Mouse (Mus musculus) forebrain, embryonic 13.5 days (tissue): ENCODE results near the gene Runx2. TPM values are rescaled to one million over a fixed set of nuclear protein-coding genes. Genes with fewer than 3 reads are reported as not detected.

Source experiments
- ATAC-seq: fragments of 200-750 bp; cut with Nextera tagmentation; 2 replicates; pipeline ENCODE4 v1.8.0; 2017
- H3K27ac ChIP-seq: fragments of 300-500 bp; sonication (generic); 2 replicates; pipeline ENCODE4 v1.5.1; 2015; ENCODE audit warnings: inconsistent platforms, mild to moderate bottlenecking, moderate library complexity
- H3K27me3 ChIP-seq: fragments of 300-500 bp; sonication (generic); 2 replicates; pipeline ENCODE4 v1.6.1; 2015; ENCODE audit warnings: mild to moderate bottlenecking, inconsistent platforms
- H3K36me3 ChIP-seq: fragments of 300-500 bp; sonication (generic); 2 replicates; pipeline ENCODE4 v1.6.1; 2015; ENCODE audit warnings: mild to moderate bottlenecking, inconsistent platforms; ENCODE audit not compliant: poor library complexity, severe bottlenecking
- H3K4me1 ChIP-seq: fragments of 300-500 bp; sonication (generic); 2 replicates; pipeline ENCODE4 v1.6.1; 2015; ENCODE audit warnings: inconsistent platforms
- H3K4me2 ChIP-seq: fragments of 300-500 bp; sonication (generic); 2 replicates; pipeline ENCODE4 v1.6.1; 2015; ENCODE audit warnings: inconsistent platforms, mild to moderate bottlenecking, moderate library complexity
- H3K4me3 ChIP-seq: fragments of 300-500 bp; sonication (generic); 2 replicates; pipeline ENCODE4 v1.5.1; 2015; ENCODE audit warnings: mild to moderate bottlenecking, inconsistent platforms
- H3K9ac ChIP-seq: fragments of 300-500 bp; sonication (generic); 2 replicates; pipeline ENCODE4 v1.6.1; 2015; ENCODE audit warnings: mild to moderate bottlenecking, inconsistent platforms
- H3K9me3 ChIP-seq: fragments of 300-500 bp; sonication (generic); replicated peaks from 2 replicates; pipeline ENCODE4 v1.6.1; 2016; ENCODE audit warnings: inconsistent platforms
- WGBS: fragments of 180-500 bp; shearing (Covaris S2); methylation state at CpG from one replicate; pipeline ENCODE4 v1.1.7; 2015; 5-methylcytosine and 5-hydroxymethylcytosine counted together
- polyA plus RNA-seq: library from polyadenylated mRNA; unstranded; fragments of >200 nt; fragmentation: Nextera tagmentation; extraction: Ambion mirVana; gene quantifications from 2 replicates; pipeline ENCODE4 v1.2.1, GENCODE M21; 2015

The Runx2 gene
- polyA plus RNA-seq, 1 experiment from 2014 or later: 0.18 TPM

DNA sequence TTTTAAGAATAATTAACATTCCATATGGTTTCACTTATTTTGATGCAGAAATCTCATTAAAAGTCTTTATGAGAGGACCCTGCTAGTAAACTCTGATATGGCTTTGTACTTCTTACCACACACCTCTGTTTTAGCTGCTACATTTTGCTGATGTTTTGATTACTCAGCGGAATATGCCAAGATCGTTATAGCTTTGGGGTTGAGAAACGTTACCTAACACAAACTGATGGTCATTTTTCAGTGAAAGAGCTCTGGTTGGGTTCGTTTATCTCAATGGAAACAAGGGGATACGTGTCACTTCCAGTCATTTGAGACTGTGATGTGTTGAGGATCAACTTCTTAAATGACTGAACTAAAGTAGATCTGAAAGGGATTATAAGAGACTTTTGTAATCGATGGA, 203.8 kb downstream of the Runx2 start:
- WGBS: 36% methylated on average over 6 of the region's 6 CpGs

DNA sequence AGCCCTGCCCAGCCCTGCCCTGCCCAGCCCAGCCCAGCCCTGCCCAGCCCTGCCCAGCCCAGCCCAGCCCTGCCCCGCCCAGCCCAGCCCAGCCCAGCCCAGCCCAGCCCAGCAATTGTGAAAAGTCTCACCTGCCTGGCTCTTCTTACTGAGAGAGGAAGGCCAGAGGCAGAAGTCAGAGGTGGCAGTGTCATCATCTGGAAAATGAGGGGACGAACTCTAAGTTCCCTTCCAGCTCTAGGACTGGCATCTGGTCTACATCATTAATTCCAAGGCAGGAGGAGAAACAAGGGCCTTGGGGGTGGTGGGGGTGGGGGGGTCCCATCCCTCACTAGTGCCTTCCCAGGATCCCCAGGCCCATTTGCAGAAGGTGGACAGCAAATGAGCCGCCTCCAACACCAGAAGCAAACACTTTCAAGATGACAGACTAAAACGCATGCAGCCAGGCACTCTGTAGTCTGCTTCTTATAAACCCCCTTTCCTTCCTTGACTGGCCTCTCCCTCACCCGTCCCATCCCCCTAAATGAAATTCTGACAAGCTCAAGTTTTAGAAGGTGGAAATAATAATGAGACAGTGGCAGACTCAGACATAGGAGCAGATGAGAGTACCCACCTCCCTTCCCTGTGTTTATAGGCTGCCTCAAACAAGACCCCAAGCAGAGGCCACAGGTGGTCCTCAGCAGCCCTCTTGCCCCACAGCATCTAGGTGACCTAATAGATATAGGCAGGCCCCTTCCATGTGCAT, 204.5 kb downstream of the Runx2 start:
- 72% methylated on average over 4 of the region's 5 CpGs for WGBS
- Histone ChIP-seq H3K27me3 (no peaks in the 10 kb centered on the region), H3K27ac (no peak overlapping the region), H3K4me2 (no peak overlapping the region), H3K9me3 (no peaks in the 10 kb centered on the region), H3K4me3 (no peak overlapping the region), H3K4me1 (peaks cover 11% of the 10 kb centered on the region), H3K36me3 (no peaks in the 10 kb centered on the region), H3K9ac (no peak overlapping the region)
- ATAC-seq: no peak

More for the DNA sequence above, 203.8 kb downstream of the Runx2 start:
- no peak overlapping the region for H3K4me2 ChIP-seq
- H3K36me3 ChIP-seq: no peaks in the 10 kb centered on the region
- no peak overlapping the region for H3K4me3 ChIP-seq
- H3K9me3 ChIP-seq: no peaks in the 10 kb centered on the region
- H3K27me3 ChIP-seq: no peaks in the 10 kb centered on the region
- H3K4me1 ChIP-seq: peaks cover 11% of the 10 kb centered on the region
- H3K9ac ChIP-seq: no peak overlapping the region
- H3K27ac ChIP-seq: no peak overlapping the region
- ATAC-seq: no peak

DNA sequence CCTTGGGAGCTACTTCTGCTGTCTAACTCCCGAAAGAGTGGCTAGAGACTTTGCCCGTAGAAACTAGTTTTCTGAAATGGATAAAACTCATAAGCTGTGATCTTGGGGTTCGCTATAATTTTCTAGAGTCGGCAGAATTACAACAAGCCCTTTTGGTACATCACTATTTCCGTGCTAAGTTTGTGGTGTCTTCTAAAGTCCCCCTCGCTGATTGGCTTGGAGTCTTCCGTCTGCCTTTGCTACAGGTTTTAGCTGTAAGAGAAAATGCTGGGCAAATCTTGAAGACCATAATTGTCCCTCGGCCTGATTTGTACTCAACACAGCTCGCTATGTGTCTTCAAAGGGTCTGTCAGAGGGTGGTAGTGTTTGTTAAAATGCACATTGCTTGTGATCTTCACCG, 205.2 kb downstream of the Runx2 start:
- H3K9ac ChIP-seq: no peak overlapping the region
- H3K4me3 ChIP-seq: no peak overlapping the region
- no peaks in the 10 kb centered on the region for H3K27me3 ChIP-seq
- no peak overlapping the region for H3K27ac ChIP-seq
- H3K9me3 ChIP-seq: no peaks in the 10 kb centered on the region
- no peak overlapping the region for H3K4me2 ChIP-seq
- H3K36me3 ChIP-seq: no peaks in the 10 kb centered on the region
- ATAC-seq: no peak
- H3K4me1 ChIP-seq: peaks cover 7% of the 10 kb centered on the region
- WGBS: 86% methylated on average over 10 of the region's 10 CpGs

DNA sequence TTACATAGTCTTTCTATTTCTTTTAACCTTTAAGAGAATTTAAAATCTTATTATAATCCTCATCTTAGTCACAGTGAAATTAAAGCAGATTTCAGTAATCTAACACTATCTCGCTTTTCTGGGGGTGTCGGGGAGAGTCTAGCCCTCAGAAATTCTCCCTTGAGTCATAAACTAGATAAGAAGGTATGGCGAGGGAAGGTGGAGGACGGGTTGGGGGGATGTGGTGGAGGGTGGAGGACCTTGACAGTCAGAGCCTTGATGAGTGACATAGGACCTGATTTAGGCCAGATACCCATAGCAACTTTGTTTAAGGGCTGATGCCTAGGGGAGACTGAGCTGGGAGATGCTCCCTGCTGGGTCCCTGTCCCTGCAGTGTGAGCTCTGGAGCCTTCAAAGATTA, 205.7 kb downstream of the Runx2 start:
- no peak for ATAC-seq

DNA sequence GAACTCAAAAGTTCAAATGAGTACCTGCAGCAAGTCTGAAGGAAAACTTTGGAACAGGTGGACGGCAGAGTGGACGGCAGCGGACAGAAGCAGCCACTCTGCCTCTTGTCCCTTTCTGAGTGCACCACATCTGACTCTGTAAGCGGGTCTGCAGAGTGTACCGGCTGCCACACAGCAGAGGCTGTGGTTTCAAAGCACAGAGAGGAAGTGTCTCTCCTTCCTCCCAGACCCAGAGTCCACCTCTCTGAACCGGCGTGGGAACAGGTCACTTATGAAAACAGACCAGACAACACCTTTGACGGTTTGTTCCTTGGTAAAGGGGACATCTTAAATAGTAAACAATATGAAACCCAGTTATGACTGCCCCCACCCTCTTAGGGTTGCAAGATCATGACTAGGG, 207.2 kb downstream of the Runx2 start:
- WGBS: 94% methylated on average over 8 of the region's 8 CpGs
- no peak overlapping the region for H3K9ac ChIP-seq
- 0 out of 2 replicates have a peak, but pooled peaks cover 2% of the 10 kb centered on the region for H3K4me1 ChIP-seq
- no peak for ATAC-seq
- H3K4me3 ChIP-seq: no peak overlapping the region
- no peak overlapping the region for H3K27ac ChIP-seq
- H3K4me2 ChIP-seq: no peak overlapping the region
- no peaks in the 10 kb centered on the region for H3K36me3 ChIP-seq
- H3K9me3 ChIP-seq: no peaks in the 10 kb centered on the region
- no peaks in the 10 kb centered on the region for H3K27me3 ChIP-seq

More for the DNA sequence above, 205.7 kb downstream of the Runx2 start:
- H3K27me3 ChIP-seq: no peaks in the 10 kb centered on the region
- H3K4me2 ChIP-seq: no peak overlapping the region
- H3K4me1 ChIP-seq: 0 out of 2 replicates have a peak, but pooled peaks cover 2% of the 10 kb centered on the region
- no peak overlapping the region for H3K9ac ChIP-seq
- H3K27ac ChIP-seq: no peak overlapping the region
- 91% methylated on average over 4 of the region's 4 CpGs for WGBS
- no peaks in the 10 kb centered on the region for H3K9me3 ChIP-seq
- H3K4me3 ChIP-seq: no peak overlapping the region
- no peaks in the 10 kb centered on the region for H3K36me3 ChIP-seq

DNA sequence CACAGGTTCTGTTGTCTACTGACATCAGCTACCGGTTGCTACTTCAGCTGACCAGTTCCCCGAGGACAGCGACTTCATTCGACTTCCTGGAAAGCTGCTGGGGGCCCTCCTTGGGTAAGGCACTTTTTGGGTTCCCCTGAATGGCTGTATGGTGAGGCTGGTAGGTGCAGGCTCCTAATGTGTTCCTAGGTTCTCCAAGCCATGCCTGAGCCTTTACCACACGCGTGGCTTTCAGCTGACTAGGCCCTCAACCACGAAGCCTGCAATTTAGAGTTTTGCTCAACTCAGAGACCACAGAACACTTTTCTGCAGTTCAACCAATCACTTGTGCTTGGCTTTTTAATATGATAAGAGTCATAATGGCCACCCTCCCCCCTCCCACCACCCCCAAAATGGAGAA, 208.4 kb downstream of the Runx2 start:
- no peak for ATAC-seq
- Histone ChIP-seq H3K36me3 (no peaks in the 10 kb centered on the region), H3K4me1 (0 out of 2 replicates have a peak, but pooled peaks cover 2% of the 10 kb centered on the region), H3K27ac (no peak overlapping the region), H3K9ac (no peak overlapping the region), H3K4me2 (no peak overlapping the region), H3K9me3 (no peaks in the 10 kb centered on the region), H3K4me3 (no peak overlapping the region), H3K27me3 (no peaks in the 10 kb centered on the region)
- 85% methylated on average over 7 of the region's 7 CpGs for WGBS

DNA sequence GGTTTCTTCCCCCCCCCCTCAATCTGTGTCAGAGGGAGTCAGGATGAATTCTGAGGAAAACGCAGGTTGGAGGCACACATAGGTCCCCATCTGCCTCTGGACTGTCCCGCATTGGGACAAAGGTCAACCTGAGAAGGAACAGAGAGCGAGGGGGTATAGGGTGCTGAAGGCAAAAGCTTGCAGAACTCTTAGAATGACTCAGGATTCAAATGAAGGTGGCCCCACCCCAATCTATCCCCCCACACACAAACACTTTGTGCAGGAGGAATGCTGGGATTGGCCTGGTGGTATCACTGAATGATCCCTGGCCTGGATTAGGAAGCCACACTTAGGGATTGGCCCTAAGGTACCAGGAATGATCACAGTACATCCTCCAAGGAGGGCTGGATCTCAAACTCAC, 208.8 kb downstream of the Runx2 start:
- 86% methylated on average over 3 of the region's 3 CpGs for WGBS
- ATAC-seq: no peak

DNA sequence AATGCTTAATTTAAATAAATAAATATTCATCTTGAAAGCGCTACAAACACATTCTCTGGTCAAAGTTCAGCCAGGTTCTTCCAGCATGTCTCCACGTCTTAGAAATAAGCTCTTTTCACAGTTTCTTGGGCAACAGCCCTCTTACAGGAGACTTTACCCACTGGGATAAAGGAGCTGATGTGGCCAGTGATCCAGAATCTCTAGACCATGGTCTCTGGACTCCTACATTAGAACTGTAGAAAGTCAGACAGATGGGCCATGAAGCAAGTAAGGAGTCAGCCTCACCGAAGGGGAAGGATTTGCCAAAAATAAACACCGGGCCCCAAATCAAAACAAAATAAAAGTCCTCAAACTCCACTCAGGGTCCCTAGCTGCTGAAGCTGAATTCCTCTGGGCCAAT, 211.4 kb downstream of the Runx2 start:
- Histone ChIP-seq H3K9ac (no peak overlapping the region), H3K4me2 (no peak overlapping the region), H3K4me1 (peaks cover 2% of the 10 kb centered on the region; the same call in 1 of the 2 replicates), H3K36me3 (no peaks in the 10 kb centered on the region), H3K27ac (no peak overlapping the region), H3K27me3 (no peaks in the 10 kb centered on the region), H3K9me3 (no peaks in the 10 kb centered on the region), H3K4me3 (no peak overlapping the region)
- ATAC-seq: no peak
- WGBS: 79% methylated on average over 4 of the region's 4 CpGs

More for the DNA sequence above, 208.8 kb downstream of the Runx2 start:
- Histone ChIP-seq H3K27ac (no peak overlapping the region), H3K36me3 (no peaks in the 10 kb centered on the region), H3K9me3 (no peaks in the 10 kb centered on the region), H3K4me1 (no peaks in the 10 kb centered on the region), H3K4me3 (no peak overlapping the region), H3K27me3 (no peaks in the 10 kb centered on the region), H3K4me2 (no peak overlapping the region), H3K9ac (no peak overlapping the region)

DNA sequence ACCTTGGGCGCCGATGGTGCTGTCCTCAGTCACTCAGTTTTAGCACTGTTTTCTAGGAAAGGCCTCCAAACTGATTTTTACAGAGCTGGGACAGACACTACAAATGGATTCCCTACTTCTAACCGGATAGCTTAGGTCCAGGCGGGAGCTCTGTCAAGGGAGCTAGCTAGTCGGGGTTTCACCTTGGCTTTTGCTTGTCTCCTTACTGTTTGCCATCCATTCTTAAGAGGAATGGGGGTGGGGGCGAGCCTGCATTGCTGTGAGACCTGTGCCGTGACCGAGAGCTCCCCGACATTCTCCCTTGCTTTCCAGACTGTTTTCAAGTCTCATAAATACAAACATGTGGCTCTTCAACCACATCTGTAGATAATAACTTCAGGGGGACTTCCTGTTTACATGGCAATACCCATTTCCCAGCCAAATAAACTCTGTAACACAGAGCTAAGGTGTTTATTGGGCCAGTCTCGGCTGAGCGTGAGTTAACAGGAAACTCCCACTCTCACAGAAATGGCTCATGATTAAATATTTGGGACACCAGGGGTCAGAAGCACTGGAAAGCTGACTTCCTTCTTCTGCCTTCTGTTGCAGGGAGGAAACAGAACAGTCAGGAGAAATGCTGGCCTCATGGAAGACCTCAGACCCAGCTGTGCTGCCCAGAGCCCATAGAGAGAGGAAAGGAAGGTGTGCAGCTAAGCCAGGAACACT, 213.1 kb downstream of the Runx2 start:
- H3K4me3 ChIP-seq: no peak overlapping the region
- H3K9me3 ChIP-seq: no peaks in the 10 kb centered on the region
- no peaks in the 10 kb centered on the region for H3K27me3 ChIP-seq
- H3K4me2 ChIP-seq: no peak overlapping the region
- peaks cover 7% of the 10 kb centered on the region; the same call in 1 of the 2 replicates for H3K4me1 ChIP-seq
- no peak for ATAC-seq
- no peak overlapping the region for H3K9ac ChIP-seq
- WGBS: 91% methylated on average over 11 of the region's 11 CpGs
- no peaks in the 10 kb centered on the region for H3K36me3 ChIP-seq
- H3K27ac ChIP-seq: no peak overlapping the region

DNA sequence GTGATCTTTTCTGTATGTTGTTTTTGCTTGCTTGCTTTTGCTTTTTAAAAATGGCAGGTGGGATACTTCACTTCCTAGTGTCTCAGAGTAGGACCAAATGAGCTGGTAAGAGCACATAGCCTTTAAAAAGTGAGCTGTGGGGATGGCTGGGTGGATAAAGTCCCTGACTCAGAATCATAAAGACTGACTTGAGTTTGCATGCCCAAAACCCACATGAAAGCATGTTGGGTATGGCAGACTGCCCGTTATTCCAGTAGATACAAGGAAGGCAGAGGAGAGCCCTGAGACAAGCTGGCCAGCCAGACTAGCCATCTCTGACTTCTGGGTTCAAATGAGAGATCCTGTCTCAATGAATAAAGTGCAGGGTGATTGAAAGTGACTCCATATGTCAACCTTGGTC, 214.7 kb downstream of the Runx2 start:
- no peak overlapping the region for H3K4me3 ChIP-seq
- no peaks in the 10 kb centered on the region for H3K27me3 ChIP-seq
- H3K36me3 ChIP-seq: no peaks in the 10 kb centered on the region
- peaks cover 7% of the 10 kb centered on the region; the same call in 1 of the 2 replicates for H3K4me1 ChIP-seq
- no peak overlapping the region for H3K9ac ChIP-seq
- 86% methylated on average over 1 of the region's 1 CpGs for WGBS
- H3K27ac ChIP-seq: no peak overlapping the region
- H3K9me3 ChIP-seq: no peaks in the 10 kb centered on the region
- H3K4me2 ChIP-seq: no peak overlapping the region
- no peak for ATAC-seq

DNA sequence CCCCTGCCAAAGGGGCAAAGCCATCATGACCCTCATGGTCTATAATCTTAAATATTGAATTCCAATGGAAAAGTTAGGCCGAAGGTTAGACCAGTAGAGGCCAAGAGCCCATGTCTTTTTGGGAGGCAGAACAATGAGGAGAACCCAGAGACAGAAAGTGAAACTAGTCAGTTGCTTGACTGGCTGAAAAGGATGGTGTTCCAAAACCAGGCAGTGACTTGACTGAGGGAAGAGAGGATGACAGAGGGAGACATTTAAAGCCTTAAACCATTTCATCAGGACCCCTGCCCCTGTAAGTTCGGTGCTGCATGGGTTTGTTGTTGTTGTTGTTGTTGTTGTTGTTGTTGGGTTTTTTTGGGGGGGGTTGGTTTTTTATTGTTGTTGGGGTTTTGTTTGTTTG, 215.5 kb downstream of the Runx2 start:
- Histone ChIP-seq H3K9me3 (no peaks in the 10 kb centered on the region), H3K4me1 (peaks cover 7% of the 10 kb centered on the region; the same call in 1 of the 2 replicates), H3K36me3 (no peaks in the 10 kb centered on the region), H3K4me3 (no peak overlapping the region), H3K27ac (no peak overlapping the region), H3K4me2 (no peak overlapping the region), H3K9ac (no peak overlapping the region), H3K27me3 (no peaks in the 10 kb centered on the region)
- WGBS: 95% methylated on average over 2 of the region's 2 CpGs
- no peak for ATAC-seq

DNA sequence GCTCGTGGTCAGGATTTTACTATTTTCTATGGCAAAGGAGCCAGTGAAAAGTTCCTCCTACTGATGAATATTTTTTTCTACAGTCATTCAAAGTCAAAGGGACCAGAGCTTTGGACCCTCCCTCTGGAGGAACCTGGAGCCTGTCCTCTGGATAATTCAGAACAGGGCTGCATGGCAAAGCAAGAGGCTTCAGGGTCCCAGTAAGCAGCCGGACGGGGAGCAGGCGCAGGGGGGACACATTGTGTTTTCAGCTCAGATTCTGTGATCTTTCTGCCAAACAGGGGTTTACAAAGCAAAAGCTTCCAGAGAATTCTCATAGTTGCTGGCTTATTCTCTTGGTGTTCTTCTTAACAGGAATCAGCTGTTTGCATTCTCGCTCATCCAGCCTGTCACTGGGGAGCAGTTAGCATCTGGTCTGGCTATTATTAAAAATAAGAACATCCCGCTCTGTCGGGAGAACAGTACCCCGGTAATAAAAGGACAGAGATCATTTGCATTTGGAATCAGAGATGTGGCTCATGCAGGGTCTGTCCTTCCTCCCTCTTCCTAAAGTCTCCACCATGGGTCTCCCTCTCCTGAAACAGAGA, 216.6 kb downstream of the Runx2 start:
- Histone ChIP-seq H3K9me3 (no peaks in the 10 kb centered on the region), H3K27ac (no peak overlapping the region), H3K4me2 (no peak overlapping the region), H3K27me3 (no peaks in the 10 kb centered on the region), H3K4me3 (no peak overlapping the region), H3K9ac (no peak overlapping the region), H3K36me3 (no peaks in the 10 kb centered on the region), H3K4me1 (peaks cover 7% of the 10 kb centered on the region; the same call in 1 of the 2 replicates)
- no peak for ATAC-seq
- WGBS: 58% methylated on average over 8 of the region's 8 CpGs
